Mouse (Mus musculus): ENCODE measurements around the gene Nrxn3. TPM values are rescaled to one million over a fixed set of nuclear protein-coding genes. Genes with fewer than 3 reads are reported as not detected.

Gene Nrxn3
- polyA plus RNA-seq, 1 experiment from 2014 or later, result 5.2 TPM

DNA sequence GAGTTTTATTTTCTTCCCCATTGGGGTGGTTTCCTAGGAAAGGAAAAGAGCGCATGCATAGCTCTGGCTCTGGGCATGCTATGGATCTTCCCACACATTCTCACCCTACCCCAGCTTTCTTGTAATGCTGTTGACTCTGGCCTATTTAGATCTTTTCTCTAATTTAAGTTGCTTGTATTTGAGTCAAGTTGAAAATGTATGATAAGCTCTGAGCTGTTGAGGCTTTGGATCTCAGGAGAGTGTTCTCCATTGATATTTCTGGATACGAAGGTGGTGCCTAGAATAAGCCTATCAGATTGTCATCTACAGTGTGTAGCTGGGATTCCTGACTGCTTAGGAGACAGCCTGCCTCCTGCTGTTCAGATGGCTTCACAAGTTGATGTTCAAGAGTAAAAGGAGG lies 930.5 kb downstream of the Nrxn3 start:
- Histone ChIP-seq H3K9me3 (ENCODE audit: control insufficient read depth, low read length) (no peaks in the 10 kb centered on the region), H3K9ac (ENCODE audit: low read depth, low read length) (no peak overlapping the region), H3K4me3 (ENCODE audit: low read length) (no peak overlapping the region), H3K4me2 (replicated peaks; ENCODE audit: low read depth, low read length) (no peak overlapping the region), H3K27me3 (ENCODE audit: control insufficient read depth, insufficient read depth, low read length) (no peaks in the 10 kb centered on the region), H3K36me3 (ENCODE audit: control insufficient read depth, insufficient read depth, low read length) (no peaks in the 10 kb centered on the region), H3K4me1 (ENCODE audit: control insufficient read depth, insufficient read depth, low read length) (no peaks in the 10 kb centered on the region), H3K27ac (ENCODE audit: low read depth, low read length) (no peak overlapping the region)
- ATAC-seq (ENCODE audit: low FRiP score, low TSS enrichment), result no peak
- 88% methylated on average over 2 of the region's 2 CpGs for WGBS

- H3K27me3 ChIP-seq (ENCODE audit: control insufficient read depth, insufficient read depth, low read length), result no peaks in the 10 kb centered on the region
- 78% methylated on average over 3 of the region's 3 CpGs for WGBS
- no peak overlapping the region for H3K27ac ChIP-seq (ENCODE audit: low read depth, low read length)
- H3K4me1 ChIP-seq (ENCODE audit: control insufficient read depth, insufficient read depth, low read length), result no peaks in the 10 kb centered on the region
- H3K4me3 ChIP-seq (ENCODE audit: low read length), result no peak overlapping the region
- no peak overlapping the region for H3K4me2 ChIP-seq (replicated peaks; ENCODE audit: low read depth, low read length)
- no peaks in the 10 kb centered on the region for H3K36me3 ChIP-seq (ENCODE audit: control insufficient read depth, insufficient read depth, low read length)
- H3K9ac ChIP-seq (ENCODE audit: low read depth, low read length), result no peak overlapping the region
- no peak for ATAC-seq (ENCODE audit: low FRiP score, low TSS enrichment)
- H3K9me3 ChIP-seq (ENCODE audit: control insufficient read depth, low read length), result no peaks in the 10 kb centered on the region
Observed at GRCm38 (mm10) chr12:89661219-89661618, 938.5 kb downstream of the Nrxn3 start.

- H3K36me3 ChIP-seq (ENCODE audit: control insufficient read depth, insufficient read depth, low read length), result no peaks in the 10 kb centered on the region
- no peaks in the 10 kb centered on the region for H3K4me1 ChIP-seq (ENCODE audit: control insufficient read depth, insufficient read depth, low read length)
- 83% methylated on average over 2 of the region's 2 CpGs for WGBS
- no peak for ATAC-seq (ENCODE audit: low FRiP score, low TSS enrichment)
- H3K4me2 ChIP-seq (replicated peaks; ENCODE audit: low read depth, low read length), result no peak overlapping the region
- no peaks in the 10 kb centered on the region for H3K27me3 ChIP-seq (ENCODE audit: control insufficient read depth, insufficient read depth, low read length)
- no peak overlapping the region for H3K9ac ChIP-seq (ENCODE audit: low read depth, low read length)
- H3K4me3 ChIP-seq (ENCODE audit: low read length), result no peak overlapping the region
- no peaks in the 10 kb centered on the region for H3K9me3 ChIP-seq (ENCODE audit: control insufficient read depth, low read length)
- H3K27ac ChIP-seq (ENCODE audit: low read depth, low read length), result no peak overlapping the region
Observed at GRCm38 (mm10) chr12:89668856-89669255, 946.2 kb downstream of the Nrxn3 start.

DNA sequence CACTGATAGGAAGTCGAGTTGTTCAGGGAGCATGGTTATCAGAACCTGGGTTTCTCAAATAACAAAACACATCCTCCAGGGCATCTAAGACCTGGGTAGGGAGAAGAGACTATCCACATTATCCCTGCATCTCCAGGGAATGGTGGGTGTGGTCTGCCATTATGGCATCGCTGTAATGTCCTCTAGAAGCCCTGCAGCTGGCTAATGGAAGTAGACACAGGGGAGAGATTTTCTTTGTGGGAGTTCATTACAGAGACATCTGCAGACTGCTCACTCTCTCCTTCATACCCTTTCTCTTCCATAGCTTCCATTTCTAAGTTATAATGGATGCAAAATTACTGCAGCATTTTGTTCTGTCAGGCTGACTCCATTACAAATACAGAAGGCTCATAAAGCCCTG lies 950.1 kb downstream of the Nrxn3 start:
- Histone ChIP-seq H3K9me3 (ENCODE audit: control insufficient read depth, low read length) (no peaks in the 10 kb centered on the region), H3K27ac (ENCODE audit: low read depth, low read length) (no peak overlapping the region), H3K9ac (ENCODE audit: low read depth, low read length) (no peak overlapping the region), H3K27me3 (ENCODE audit: control insufficient read depth, insufficient read depth, low read length) (no peaks in the 10 kb centered on the region), H3K4me1 (ENCODE audit: control insufficient read depth, insufficient read depth, low read length) (no peaks in the 10 kb centered on the region), H3K36me3 (ENCODE audit: control insufficient read depth, insufficient read depth, low read length) (no peaks in the 10 kb centered on the region), H3K4me2 (replicated peaks; ENCODE audit: low read depth, low read length) (no peak overlapping the region), H3K4me3 (ENCODE audit: low read length) (no peak overlapping the region)
- WGBS, result 85% methylated on average over 2 of the region's 2 CpGs
- ATAC-seq (ENCODE audit: low FRiP score, low TSS enrichment), result no peak

DNA sequence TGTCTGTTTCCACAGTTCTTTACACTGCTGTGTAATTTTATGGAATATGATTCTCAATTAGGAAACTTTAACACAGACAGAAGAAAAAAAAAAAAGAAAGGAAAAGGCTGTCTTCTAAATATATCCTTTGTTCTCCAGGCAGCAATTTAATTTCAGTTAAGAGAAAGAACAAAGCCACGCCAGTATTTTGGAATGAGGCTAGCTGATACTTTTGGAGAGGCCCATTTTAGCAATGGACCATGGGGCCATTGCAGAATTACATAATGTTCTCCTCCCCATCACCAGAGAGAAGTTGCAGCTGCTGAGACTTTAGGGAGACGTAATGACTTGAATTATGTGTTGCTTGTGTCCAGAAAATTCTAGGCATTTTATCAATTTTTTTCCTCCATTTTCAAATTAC lies 963.0 kb downstream of the Nrxn3 start:
- H3K27ac ChIP-seq (ENCODE audit: low read depth, low read length), result no peak overlapping the region
- ATAC-seq (ENCODE audit: low FRiP score, low TSS enrichment), result no peak
- H3K4me1 ChIP-seq (ENCODE audit: control insufficient read depth, insufficient read depth, low read length), result no peaks in the 10 kb centered on the region
- no peak overlapping the region for H3K9ac ChIP-seq (ENCODE audit: low read depth, low read length)
- H3K4me2 ChIP-seq (replicated peaks; ENCODE audit: low read depth, low read length), result no peak overlapping the region
- WGBS, result 68% methylated on average over 2 of the region's 2 CpGs
- H3K9me3 ChIP-seq (ENCODE audit: control insufficient read depth, low read length), result no peaks in the 10 kb centered on the region
- H3K27me3 ChIP-seq (ENCODE audit: control insufficient read depth, insufficient read depth, low read length), result no peaks in the 10 kb centered on the region
- no peak overlapping the region for H3K4me3 ChIP-seq (ENCODE audit: low read length)
- H3K36me3 ChIP-seq (ENCODE audit: control insufficient read depth, insufficient read depth, low read length), result no peaks in the 10 kb centered on the region

DNA sequence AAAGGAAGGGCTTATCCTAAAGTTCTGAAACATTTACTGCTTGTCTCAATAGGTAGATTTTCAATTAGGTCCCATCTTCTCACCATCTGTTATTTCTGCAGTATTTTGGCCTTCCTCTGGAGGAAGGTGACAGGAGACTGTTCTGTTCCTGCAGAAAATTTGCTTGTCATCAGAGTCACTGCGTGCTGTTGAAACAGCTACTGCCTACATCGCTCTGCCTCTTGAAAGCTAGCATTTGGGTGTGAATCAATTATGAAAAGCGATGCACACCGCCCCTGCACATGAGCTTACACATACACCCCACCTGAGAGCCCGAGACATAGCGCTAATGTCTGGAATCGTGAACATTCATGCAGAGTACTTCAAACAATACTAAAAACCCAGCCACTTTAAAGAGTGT lies 966.4 kb downstream of the Nrxn3 start:
- Histone ChIP-seq H3K27me3 (ENCODE audit: control insufficient read depth, insufficient read depth, low read length) (no peaks in the 10 kb centered on the region), H3K36me3 (ENCODE audit: control insufficient read depth, insufficient read depth, low read length) (no peaks in the 10 kb centered on the region), H3K9me3 (ENCODE audit: control insufficient read depth, low read length) (no peaks in the 10 kb centered on the region), H3K27ac (ENCODE audit: low read depth, low read length) (no peak overlapping the region), H3K9ac (ENCODE audit: low read depth, low read length) (no peak overlapping the region), H3K4me2 (replicated peaks; ENCODE audit: low read depth, low read length) (no peak overlapping the region), H3K4me1 (ENCODE audit: control insufficient read depth, insufficient read depth, low read length) (no peaks in the 10 kb centered on the region), H3K4me3 (ENCODE audit: low read length) (no peak overlapping the region)
- no peak for ATAC-seq (ENCODE audit: low FRiP score, low TSS enrichment)
- 95% methylated on average over 7 of the region's 7 CpGs for WGBS

DNA sequence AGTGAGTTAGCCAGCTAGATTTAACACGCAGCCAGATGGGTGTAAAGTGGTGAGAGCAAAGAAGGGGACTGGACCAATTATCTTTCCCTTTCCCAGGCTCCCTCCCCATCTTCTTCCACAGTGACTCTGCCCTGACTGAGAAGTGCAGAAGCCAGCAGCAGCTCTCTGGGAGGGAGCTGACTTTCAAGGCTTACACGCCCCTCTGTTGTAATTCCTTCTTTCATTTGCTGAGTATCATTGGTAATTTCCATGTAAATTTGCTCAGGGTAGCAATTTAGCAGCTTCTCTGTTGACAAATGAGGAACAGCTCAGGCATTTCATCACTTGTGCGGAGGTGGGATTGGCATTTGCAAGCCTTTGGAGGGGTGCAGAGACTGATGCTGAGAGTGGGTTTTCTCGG lies 976.8 kb downstream of the Nrxn3 start:
- no peaks in the 10 kb centered on the region for H3K27me3 ChIP-seq (ENCODE audit: control insufficient read depth, insufficient read depth, low read length)
- H3K4me2 ChIP-seq (replicated peaks; ENCODE audit: low read depth, low read length), result no peak overlapping the region
- no peaks in the 10 kb centered on the region for H3K9me3 ChIP-seq (ENCODE audit: control insufficient read depth, low read length)
- H3K4me3 ChIP-seq (ENCODE audit: low read length), result no peak overlapping the region
- no peaks in the 10 kb centered on the region for H3K36me3 ChIP-seq (ENCODE audit: control insufficient read depth, insufficient read depth, low read length)
- ATAC-seq (ENCODE audit: low FRiP score, low TSS enrichment), result no peak
- H3K27ac ChIP-seq (ENCODE audit: low read depth, low read length), result no peak overlapping the region
- no peak overlapping the region for H3K9ac ChIP-seq (ENCODE audit: low read depth, low read length)
- no peaks in the 10 kb centered on the region for H3K4me1 ChIP-seq (ENCODE audit: control insufficient read depth, insufficient read depth, low read length)
- 8% methylated on average over 4 of the region's 4 CpGs for whole genome bisulfite sequencing

GRCm38 (mm10) chr12:89700937-89701458 lies 978.3 kb downstream of the Nrxn3 start:
- Histone ChIP-seq H3K27me3 (ENCODE audit: control insufficient read depth, insufficient read depth, low read length) (no peaks in the 10 kb centered on the region), H3K4me3 (ENCODE audit: low read length) (no peak overlapping the region), H3K36me3 (ENCODE audit: control insufficient read depth, insufficient read depth, low read length) (no peaks in the 10 kb centered on the region), H3K27ac (ENCODE audit: low read depth, low read length) (no peak overlapping the region), H3K9me3 (ENCODE audit: control insufficient read depth, low read length) (no peaks in the 10 kb centered on the region), H3K4me2 (replicated peaks; ENCODE audit: low read depth, low read length) (no peak overlapping the region), H3K9ac (ENCODE audit: low read depth, low read length) (no peak overlapping the region), H3K4me1 (ENCODE audit: control insufficient read depth, insufficient read depth, low read length) (no peaks in the 10 kb centered on the region)
- no peak for ATAC-seq (ENCODE audit: low FRiP score, low TSS enrichment)
- WGBS, result 55% methylated on average over 3 of the region's 3 CpGs

GRCm38 (mm10) chr12:89702931-89703330 lies 980.3 kb downstream of the Nrxn3 start:
- no peak overlapping the region for H3K27ac ChIP-seq (ENCODE audit: low read depth, low read length)
- H3K9me3 ChIP-seq (ENCODE audit: control insufficient read depth, low read length), result no peaks in the 10 kb centered on the region
- H3K4me2 ChIP-seq (replicated peaks; ENCODE audit: low read depth, low read length), result no peak overlapping the region
- WGBS, result 70% methylated on average over 1 of the region's 1 CpGs
- no peaks in the 10 kb centered on the region for H3K36me3 ChIP-seq (ENCODE audit: control insufficient read depth, insufficient read depth, low read length)
- H3K9ac ChIP-seq (ENCODE audit: low read depth, low read length), result no peak overlapping the region
- no peak overlapping the region for H3K4me3 ChIP-seq (ENCODE audit: low read length)
- H3K27me3 ChIP-seq (ENCODE audit: control insufficient read depth, insufficient read depth, low read length), result no peaks in the 10 kb centered on the region
- H3K4me1 ChIP-seq (ENCODE audit: control insufficient read depth, insufficient read depth, low read length), result no peaks in the 10 kb centered on the region
- ATAC-seq (ENCODE audit: low FRiP score, low TSS enrichment), result no peak

All from kidney, embryonic 14.5 days (tissue).